Mouse (Mus musculus) cerebellum, postnatal 25 days (tissue): ENCODE data around the gene Specc1.
A peak's percentile ranks its signal among the peaks of the same experiment; 100 is the strongest.

ENCODE experiments used
- DNase-seq, 2 experiments: peaks; one replicate each; pipeline ENCODE4 v3.0.0; 2021; ENCODE audit warnings: mixed read lengths in 2 of 2

Specc1 gene

GRCm38 (mm10) chr11:62016985-62017384, 60.4 kb downstream of the Specc1 start:
- peak in 1 of 2 experiments; percentile 4 for DNase-seq

DNA sequence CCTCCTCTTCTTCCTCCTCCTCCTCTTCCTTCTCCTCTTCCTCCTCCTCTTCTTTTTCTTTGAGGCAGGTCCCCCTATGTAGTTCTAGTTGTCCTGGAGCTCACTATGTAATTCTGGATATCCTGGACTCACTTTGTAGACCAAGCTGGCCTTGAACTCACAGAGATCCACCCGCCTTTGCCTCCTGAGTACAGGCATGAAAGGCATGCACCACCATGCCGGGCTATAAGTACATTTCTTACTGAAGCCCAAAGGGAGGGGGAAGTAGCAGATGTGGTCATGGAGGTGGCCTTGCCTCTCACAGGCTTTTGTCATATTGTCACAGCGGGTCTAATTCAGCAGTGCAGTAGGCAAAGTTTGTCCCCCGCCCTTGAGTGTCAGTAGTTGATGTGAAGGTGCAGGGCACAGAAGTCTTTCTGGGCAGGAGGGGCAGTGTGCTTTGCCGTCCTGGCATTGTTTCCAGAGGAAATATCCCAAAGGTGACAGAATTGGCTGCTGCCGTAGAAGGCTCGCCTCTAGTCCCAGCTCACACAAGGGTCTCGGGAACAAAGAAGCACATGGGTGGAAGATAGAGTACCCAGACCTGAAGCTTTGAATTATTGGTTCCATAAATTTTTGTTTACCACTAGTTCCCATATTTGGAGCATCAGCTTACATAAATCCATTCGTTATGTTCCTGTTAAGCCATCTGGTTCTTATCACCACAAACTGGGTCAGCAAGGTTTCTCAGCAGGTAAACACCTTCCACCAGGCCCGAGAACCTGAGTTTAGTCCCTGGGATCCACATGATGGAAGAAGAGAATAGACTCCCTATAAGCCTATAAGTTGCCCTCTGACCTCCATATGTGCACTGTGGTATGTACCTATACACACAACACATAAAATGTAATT, 62.0 kb downstream of the Specc1 start:
- DNase-seq: peak; percentile 63 to 71

DNA sequence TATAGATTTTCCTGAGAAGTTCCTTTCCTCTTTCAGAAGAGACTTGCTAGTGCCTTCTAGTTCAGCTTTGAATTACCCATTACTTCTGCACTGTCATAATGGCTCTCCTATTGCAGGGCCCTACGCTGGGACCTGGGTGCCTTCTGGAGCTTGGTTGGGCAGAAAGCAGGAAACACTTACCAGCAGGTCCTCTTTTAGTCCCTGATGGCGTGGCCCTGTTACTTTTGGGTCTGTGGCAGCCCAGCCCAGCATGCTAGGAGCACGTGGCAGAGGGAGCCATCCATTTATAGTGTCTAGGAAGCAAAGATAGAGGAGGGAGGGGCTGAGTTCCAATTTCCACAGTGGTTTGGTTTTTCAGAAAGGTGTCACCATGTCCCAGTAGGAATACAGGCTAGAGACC, 63.3 kb downstream of the Specc1 start:
- peak; percentile 40 to 49 for DNase-seq

DNA sequence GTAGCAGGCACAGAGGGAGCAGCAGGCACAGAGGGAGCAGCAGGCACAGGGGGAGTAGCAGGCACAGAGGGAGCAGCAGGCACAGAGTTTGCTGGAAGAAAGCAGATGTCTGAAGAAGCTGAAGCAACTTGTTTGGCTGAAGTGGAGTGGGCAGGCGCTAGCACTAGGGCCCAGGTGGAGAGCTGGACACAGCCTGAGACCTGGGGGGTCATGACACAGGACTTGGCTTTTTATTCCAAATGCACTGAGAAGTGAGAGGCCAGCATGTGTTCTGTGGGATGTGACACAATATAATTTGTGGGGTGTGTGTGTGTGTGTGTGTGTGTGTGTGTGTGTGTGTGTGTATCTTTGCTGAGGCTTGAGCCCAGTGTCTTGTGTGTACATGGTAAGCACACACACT, 64.3 kb downstream of the Specc1 start:
- DNase-seq: peak in 1 of 2 experiments; percentile 32

DNA sequence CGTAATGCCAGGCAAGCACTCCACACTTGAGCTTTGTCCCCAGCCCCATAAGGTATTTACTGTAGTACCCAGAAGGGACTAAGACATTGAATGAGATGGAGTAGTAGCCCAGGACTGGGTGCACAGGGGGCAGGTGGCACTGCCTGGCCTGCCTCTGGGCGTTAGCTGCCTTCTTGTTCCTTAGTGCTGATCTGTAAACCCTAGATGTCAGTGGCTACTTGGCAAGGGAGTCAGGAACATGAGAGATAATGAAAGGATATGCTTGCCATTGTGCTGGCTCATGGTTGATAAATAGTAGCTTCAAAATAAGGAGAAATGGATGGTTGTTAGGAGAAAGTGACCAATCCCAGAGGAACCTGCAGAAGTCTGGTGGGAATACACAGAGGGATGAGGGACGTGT, 65.5 kb downstream of the Specc1 start:
- DNase-seq: no peak

DNA sequence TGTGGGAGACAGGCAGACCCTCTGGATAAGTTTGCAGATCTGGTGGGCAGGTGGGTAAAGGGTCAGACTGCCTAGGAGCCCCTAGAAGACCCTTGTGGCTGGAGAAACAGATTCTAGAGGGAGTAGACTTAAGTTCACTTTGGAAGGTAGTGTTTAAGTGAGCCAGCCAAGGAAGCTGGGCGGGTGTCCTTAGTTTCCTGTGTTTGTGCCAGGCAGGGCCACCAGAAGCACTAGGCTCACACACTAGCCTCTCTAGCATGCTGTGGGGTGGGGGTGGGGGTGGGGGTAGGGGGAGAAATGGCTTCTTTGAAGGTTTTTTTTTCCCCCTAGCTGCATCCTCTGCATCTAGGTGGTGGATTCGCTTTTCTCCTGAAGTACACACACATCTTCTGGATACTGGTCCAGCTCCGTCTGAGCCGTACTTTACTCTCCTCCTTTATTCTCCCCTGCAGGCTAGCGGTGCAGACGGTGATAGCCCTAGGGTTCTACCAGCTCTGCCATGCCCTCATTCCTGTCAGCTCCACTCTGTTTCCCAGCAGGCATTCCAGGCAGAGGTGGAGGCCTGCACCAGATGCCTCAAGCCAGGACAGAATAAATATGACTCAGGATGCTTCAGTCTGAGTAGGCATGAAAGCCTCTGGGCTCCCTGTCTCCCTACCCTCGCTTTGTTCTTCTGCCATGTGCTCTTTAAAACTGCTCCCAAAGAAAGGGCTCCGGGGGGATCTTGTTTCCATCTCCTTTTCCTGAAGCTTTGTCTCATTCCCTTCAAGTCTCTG, 66.3 kb downstream of the Specc1 start:
- DNase-seq: peak; percentile 39 to 49

DNA sequence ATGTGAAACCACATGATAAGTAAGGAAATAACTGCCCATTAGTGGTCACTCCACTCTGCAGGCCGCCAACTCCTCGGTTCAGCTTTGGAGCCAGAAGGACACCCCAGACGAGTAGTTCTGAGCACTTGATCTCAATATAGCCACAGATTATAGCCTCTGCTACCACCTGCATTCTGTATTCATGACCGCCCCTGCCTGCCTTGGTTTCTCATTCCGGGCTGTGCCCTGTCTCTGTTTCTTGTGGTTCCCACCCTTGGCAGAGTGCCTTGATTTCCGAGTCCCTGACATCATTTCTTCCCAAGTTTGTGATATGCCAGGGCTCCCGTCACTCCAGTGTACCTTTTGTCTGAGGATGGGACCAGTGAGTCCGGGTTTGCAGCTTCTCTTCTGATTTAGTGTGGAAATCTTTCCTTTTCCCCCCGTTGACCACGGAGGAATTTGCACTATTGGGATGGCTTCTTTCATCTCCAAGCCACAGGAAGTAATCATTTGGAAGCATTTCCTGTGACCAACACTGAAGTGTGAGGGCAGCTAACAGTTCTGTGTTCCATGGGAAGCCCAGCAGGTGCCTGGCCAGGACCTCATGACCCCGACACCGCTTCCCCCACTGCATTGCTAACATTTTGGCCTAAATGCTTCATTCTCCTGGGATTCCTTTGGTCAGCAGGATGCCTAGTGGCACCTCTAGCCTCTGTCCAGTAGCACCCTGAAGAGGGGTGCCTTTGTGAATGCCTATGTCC, 67.1 kb downstream of the Specc1 start:
- DNase-seq: peak in 1 of 2 experiments; percentile 45

DNA sequence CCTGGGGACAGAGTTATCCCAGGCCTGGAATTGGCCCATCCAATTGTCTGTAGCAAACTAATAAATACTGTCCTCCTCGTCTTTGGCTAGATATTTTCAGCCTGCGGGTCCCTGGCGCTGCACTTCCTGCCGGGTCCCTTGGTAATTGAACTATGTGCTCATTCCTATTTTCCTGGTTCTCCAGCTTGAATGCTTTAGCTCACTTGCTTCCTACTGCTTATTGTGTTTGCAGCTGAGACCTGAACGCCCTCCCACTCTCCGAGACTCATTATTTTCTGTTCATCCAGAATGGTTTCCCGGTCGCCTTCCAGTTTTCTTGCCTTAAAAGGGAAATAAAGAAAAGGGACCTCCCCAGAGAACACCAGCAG, 67.7 kb downstream of the Specc1 start:
- no peak for DNase-seq

GRCm38 (mm10) chr11:62024952-62025351, 68.4 kb downstream of the Specc1 start:
- DNase-seq: peak; percentile 73 to 74

DNA sequence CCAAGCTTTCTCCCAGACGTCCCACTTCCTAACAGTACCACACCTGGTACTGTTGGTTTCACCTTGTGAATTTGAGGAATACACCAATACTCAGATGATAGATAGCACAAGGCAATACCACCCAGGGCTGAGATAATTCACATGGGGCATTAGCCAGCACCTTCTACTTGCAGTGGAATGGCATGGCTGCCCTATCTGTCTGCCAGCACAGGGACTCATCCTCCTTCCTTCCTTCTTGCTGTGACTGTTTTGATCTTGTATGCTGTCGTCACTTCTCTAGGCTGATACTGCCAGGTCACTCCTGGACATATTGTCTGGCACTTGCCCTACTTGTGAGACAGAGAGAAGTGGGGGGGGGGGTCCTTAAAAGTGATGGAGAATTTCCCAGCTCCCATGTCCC, 69.2 kb downstream of the Specc1 start:
- DNase-seq: peak in 1 of 2 experiments; percentile 48

DNA sequence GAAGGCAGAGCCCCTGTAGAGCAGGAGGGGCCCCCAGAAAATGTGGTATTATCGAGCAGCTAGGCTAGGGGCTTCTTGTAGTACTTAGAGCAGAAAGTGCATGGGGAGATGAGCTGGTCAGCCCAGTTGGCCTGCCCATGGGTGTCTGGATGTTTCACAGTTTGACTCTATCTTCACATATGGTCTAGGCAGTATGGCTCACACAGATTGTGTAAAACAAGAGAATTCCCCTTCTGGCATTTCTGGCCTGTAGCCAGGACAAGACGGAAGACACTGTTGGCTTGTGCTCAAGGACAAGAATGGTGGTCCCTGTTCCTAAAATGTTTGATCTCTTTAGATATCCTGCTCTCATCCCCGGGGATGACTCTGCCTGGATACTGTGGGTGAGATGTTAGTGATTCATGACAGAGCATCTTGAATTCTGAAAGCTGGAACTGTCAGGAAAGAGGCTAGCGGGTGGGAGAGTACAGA, 69.8 kb downstream of the Specc1 start:
- DNase-seq: peak; percentile 87

DNA sequence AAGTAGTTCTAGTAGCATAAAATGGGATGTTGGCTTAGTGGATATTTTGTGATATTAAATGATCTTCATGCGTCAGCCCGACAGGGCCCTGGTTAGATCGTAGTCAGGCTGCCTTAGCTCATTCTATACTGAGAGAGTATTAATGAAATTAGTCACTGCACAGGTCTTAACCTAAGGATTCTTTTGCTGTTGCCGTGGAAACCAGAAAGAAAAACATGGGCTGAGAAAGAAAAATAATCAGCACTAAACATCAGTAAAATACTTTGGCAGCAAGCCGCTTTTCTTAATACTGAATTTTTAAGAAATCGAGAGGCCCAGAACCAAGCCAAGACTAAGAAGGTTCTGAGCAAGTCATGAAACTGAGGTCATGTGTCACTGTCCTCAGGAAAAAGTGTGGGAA, 70.7 kb downstream of the Specc1 start:
- DNase-seq: no peak

GRCm38 (mm10) chr11:62027705-62028104, 71.1 kb downstream of the Specc1 start:
- peak in 1 of 2 experiments; percentile 25 for DNase-seq

DNA sequence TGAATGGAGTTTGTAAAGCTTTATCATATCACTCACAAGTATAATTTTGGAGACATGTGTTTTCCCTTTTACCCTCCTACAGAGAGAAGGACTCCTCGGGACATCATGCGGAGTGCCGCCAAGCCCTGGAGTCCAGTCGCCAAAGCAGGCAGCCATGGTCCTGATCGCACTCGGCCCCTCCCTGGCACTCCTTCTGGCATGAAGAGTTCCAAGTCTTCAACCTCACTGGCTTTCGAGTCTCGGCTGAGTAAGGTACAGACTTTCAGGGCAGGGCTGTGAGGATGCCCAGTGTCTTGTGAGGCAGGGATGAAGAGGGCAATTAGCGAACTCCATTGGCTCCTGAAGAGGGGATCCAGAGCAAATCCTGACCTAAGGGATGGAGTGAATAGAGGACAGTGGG, 72.6 kb downstream of the Specc1 start:
- DNase-seq: peak; percentile 58 to 70

- DNase-seq: no peak
Measured at GRCm38 (mm10) chr11:62034564-62034963, 78.0 kb downstream of the Specc1 start.

GRCm38 (mm10) chr11:62035220-62035619, 78.7 kb downstream of the Specc1 start:
- DNase-seq: no peak

DNA sequence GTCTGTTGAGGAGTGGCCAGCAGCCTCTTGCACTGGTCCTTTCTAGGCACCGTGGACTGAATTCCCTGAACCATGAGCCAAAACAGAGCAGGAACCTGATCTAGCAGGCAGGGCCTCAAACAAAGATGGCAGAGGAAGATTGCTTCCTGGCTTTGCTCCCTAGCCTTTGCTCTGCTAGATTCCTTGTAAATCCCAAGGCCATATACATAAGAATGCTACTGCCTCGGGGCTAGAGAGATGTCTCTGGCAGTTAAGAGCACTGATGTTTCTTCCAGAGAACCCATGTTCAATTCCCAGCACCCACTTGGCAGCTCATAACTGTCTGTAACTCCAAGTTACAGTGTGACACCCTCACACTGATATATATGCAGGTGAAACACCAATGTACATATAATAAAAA, 83.6 kb downstream of the Specc1 start:
- no peak for DNase-seq

- peak in 1 of 2 experiments; percentile 65 for DNase-seq
Measured at GRCm38 (mm10) chr11:62044627-62045026, 88.1 kb downstream of the Specc1 start.

- no peak for DNase-seq
Measured at GRCm38 (mm10) chr11:62045964-62046363, 89.4 kb downstream of the Specc1 start.

GRCm38 (mm10) chr11:62047817-62048640, 91.5 kb downstream of the Specc1 start:
- peak; percentile 80 to 88 for DNase-seq

- no peak for DNase-seq
Measured at GRCm38 (mm10) chr11:62049170-62049569, 92.6 kb downstream of the Specc1 start.
